ENCODE assay signal across 13 mouse cellular contexts in genomic region chr14:26645989-26646650, GRCm38 (mm10). TPM values are rescaled to one million over a fixed set of nuclear protein-coding genes. Genes with fewer than 3 reads are reported as not detected.
DNase-seq lines count a peak whose midpoint lies in the region; ATAC-seq lines count a peak whose summit lies in the region.
"Had no signal": no experiment of that assay in that cellular context is flagged by ENCODE, and none has a peak within 500 bp of the region (broad histone marks: within the 10 kb centered on the region; RNA-seq: fewer than 3 reads in every experiment).

No protein-coding gene starts in this region.

- H3K4me3 ChIP-seq in neural tube, embryonic 14.5 days (ENCODE audit: low read depth, low read length): no peak overlapping the region
- H3K4me3 ChIP-seq: erythroblast, embryonic 14.5 days; stomach, embryonic 15.5 days had no signal

- peak; percentile 20 for DNase-seq in kidney, postnatal 10 days
- DNase-seq in kidney, postnatal 25 days: no peak
- peak; percentile 10 for DNase-seq in right cerebral cortex, postnatal 14 days
- no peak for DNase-seq in right cerebral cortex, adult 18-20 months
- no peak for DNase-seq in adipocyte (ENCODE audit: low spot score)
- no peak for DNase-seq in kidney, adult 9 months
- DNase-seq: cerebellum, adult 9-11 months; gastrocnemius, postnatal 25 days had no signal

- no peaks in the 10 kb centered on the region for H3K27me3 ChIP-seq in neural tube, embryonic 14.5 days (ENCODE audit: control insufficient read depth, insufficient read depth, low read length)
- H3K27me3 ChIP-seq: stomach, embryonic 15.5 days had no signal

- H3K27ac ChIP-seq in neural tube, embryonic 14.5 days (ENCODE audit: low read depth, low read length): no peak overlapping the region
- H3K27ac ChIP-seq: stomach, embryonic 15.5 days had no signal

- no peak overlapping the region for H3K9ac ChIP-seq in neural tube, embryonic 14.5 days (replicated peaks; ENCODE audit: low read depth, low read length)
- H3K9ac ChIP-seq: stomach, embryonic 15.5 days had no signal

- ATAC-seq in granulocyte monocyte progenitor cell, adult 5-6 weeks (replicated peaks; ENCODE audit: poor library complexity, severe bottlenecking): peak; percentile 64
- peak; percentile 70; the same call in 1 of the 2 replicates for ATAC-seq in neural tube, embryonic 14.5 days (ENCODE audit: low read depth)
- ATAC-seq: lung, postnatal 0 days had no signal

- H3K4me2 ChIP-seq in neural tube, embryonic 14.5 days (ENCODE audit: low read depth, low read length): 0 out of 2 replicates have a peak overlapping the region, but pooled peaks have one; percentile 22
- H3K4me2 ChIP-seq: stomach, embryonic 15.5 days had no signal

- WGBS in neural tube, embryonic 14.5 days: 39% methylated on average over 5 of the region's 5 CpGs

- peaks cover 18% of the 10 kb centered on the region for H3K4me1 ChIP-seq in neural tube, embryonic 14.5 days (ENCODE audit: control insufficient read depth, insufficient read depth, low read length)
- H3K4me1 ChIP-seq: stomach, embryonic 15.5 days had no signal

- H3K36me3 ChIP-seq in neural tube, embryonic 14.5 days (ENCODE audit: control insufficient read depth, insufficient read depth, low read length): peaks cover 11% of the 10 kb centered on the region; the same call in 1 of the 2 replicates

- H3K9me3 ChIP-seq in neural tube, embryonic 14.5 days (ENCODE audit: control insufficient read depth, low read length): no peaks in the 10 kb centered on the region
- H3K9me3 ChIP-seq: stomach, embryonic 15.5 days had no signal

RNA-seq across cellular contexts. Expression of gene Arf4, which starts 8.2 kb away (rescaled TPM):
- 238 and 255 TPM in 2 replicates for total RNA-seq in granulocyte monocyte progenitor cell, adult 5-6 weeks (2014; fragmentation: Nextera tagmentation)
- total RNA-seq in granulocyte monocyte progenitor cell, adult 5-6 weeks (2017): 85.9 and 123 TPM in 2 replicates
- 553 and 578 TPM in 2 replicates for polyA plus RNA-seq in neural tube, embryonic 14.5 days (2014; fragmentation: Nextera tagmentation; extraction: Ambion mirVana)

RNA-seq across cellular contexts. Expression of gene Pde12, which starts 23.6 kb away (rescaled TPM):
- 10.3 and 12.2 TPM in 2 replicates for total RNA-seq in granulocyte monocyte progenitor cell, adult 5-6 weeks (2014; fragmentation: Nextera tagmentation)
- total RNA-seq in granulocyte monocyte progenitor cell, adult 5-6 weeks (2017): 12.4 and 14.5 TPM in 2 replicates
- 13.7 and 13.8 TPM in 2 replicates for polyA plus RNA-seq in neural tube, embryonic 14.5 days (2014; fragmentation: Nextera tagmentation; extraction: Ambion mirVana)

RNA-seq across cellular contexts. Expression of gene Dnah12, which starts 47.0 kb away (rescaled TPM):
- total RNA-seq in granulocyte monocyte progenitor cell, adult 5-6 weeks (2014; fragmentation: Nextera tagmentation): 0.09 TPM in 1 of 2 replicates, not detected in the other
- total RNA-seq in granulocyte monocyte progenitor cell, adult 5-6 weeks (2017): 0.04 and 0.10 TPM in 2 replicates
- polyA plus RNA-seq in neural tube, embryonic 14.5 days (2014; fragmentation: Nextera tagmentation; extraction: Ambion mirVana): 0.03 and 0.15 TPM in 2 replicates
- total RNA-seq: gastrocnemius, postnatal 25 days had no signal
- polyA plus RNA-seq: erythroblast, embryonic 14.5 days had no signal

Comparison
In these comparisons a context has a peak if more than half of its experiments do, and no peak if none do; other contexts are left out.
1. DNase-seq: peak in kidney, postnatal 10 days (single experiment) and right cerebral cortex, postnatal 14 days (single experiment); none in kidney, postnatal 25 days (0 of 2), right cerebral cortex, adult 18-20 months (single experiment), adipocyte (single experiment) and kidney, adult 9 months (single experiment).